Mouse (Mus musculus): ENCODE data around the gene Fgf8. TPM values are rescaled to one million over a fixed set of nuclear protein-coding genes. Genes with fewer than 3 reads are reported as not detected.

Gene Fgf8
- polyA plus RNA-seq (2012; rRNA removed), result 1.4 and 1.5 TPM in 2 replicates

- Histone ChIP-seq H3K4me1 (ENCODE audit: control insufficient read depth, insufficient read depth, low read length) (peaks cover 41% of the 10 kb centered on the region), H3K36me3 (ENCODE audit: control insufficient read depth, insufficient read depth, low read length) (no peaks in the 10 kb centered on the region), H3K4me3 (ENCODE audit: control insufficient read depth, low read depth, low read length) (peak within 1 kb of the TSS; percentile 57), H3K27ac (ENCODE audit: control insufficient read depth, insufficient read depth, low read depth, low read length) (no peak within 1 kb of the TSS), H3K27me3 (ENCODE audit: control insufficient read depth, insufficient read depth, low read length) (peaks cover 3% of the 10 kb centered on the region)
- no peak for TF ChIP-seq CTCF (IDR thresholded peaks at IDR 0.05; ENCODE audit: control insufficient read depth, insufficient read depth, insufficient replicate concordance, low read depth, low read length)
- no peak for TF ChIP-seq POLR2A (IDR thresholded peaks at IDR 0.05; ENCODE audit: control insufficient read depth, low read depth, low read length)
These were observed at the start of gene Fgf8 for GRCm38 (mm10) chr19:45742218-45742983. Fgf8 (minus strand) TSS chr19:45742915.

GRCm38 (mm10) chr19:45792404-45792803 is 49.7 kb upstream of the Fgf8 start:
- H3K4me1 ChIP-seq (ENCODE audit: control insufficient read depth, insufficient read depth, low read length), result peaks cover 16% of the 10 kb centered on the region
- no peaks in the 10 kb centered on the region for H3K36me3 ChIP-seq (ENCODE audit: control insufficient read depth, insufficient read depth, low read length)
- no peaks in the 10 kb centered on the region for H3K27me3 ChIP-seq (ENCODE audit: control insufficient read depth, insufficient read depth, low read length)
- H3K4me3 ChIP-seq (ENCODE audit: control insufficient read depth, low read depth, low read length), result no peak overlapping the region
- TF ChIP-seq CTCF (IDR thresholded peaks at IDR 0.05; ENCODE audit: control insufficient read depth, insufficient read depth, insufficient replicate concordance, low read depth, low read length) (no peak), POLR2A (IDR thresholded peaks at IDR 0.05; ENCODE audit: control insufficient read depth, low read depth, low read length) (no peak)
- H3K27ac ChIP-seq (ENCODE audit: control insufficient read depth, insufficient read depth, low read depth, low read length), result no peak overlapping the region

- Histone ChIP-seq H3K4me3 (ENCODE audit: control insufficient read depth, low read depth, low read length) (no peak overlapping the region), H3K4me1 (ENCODE audit: control insufficient read depth, insufficient read depth, low read length) (peaks cover 4% of the 10 kb centered on the region; the same call in 1 of the 2 replicates), H3K27ac (ENCODE audit: control insufficient read depth, insufficient read depth, low read depth, low read length) (no peak overlapping the region), H3K27me3 (ENCODE audit: control insufficient read depth, insufficient read depth, low read length) (no peaks in the 10 kb centered on the region), H3K36me3 (ENCODE audit: control insufficient read depth, insufficient read depth, low read length) (no peaks in the 10 kb centered on the region)
- TF ChIP-seq POLR2A (IDR thresholded peaks at IDR 0.05; ENCODE audit: control insufficient read depth, low read depth, low read length) (no peak), CTCF (IDR thresholded peaks at IDR 0.05; ENCODE audit: control insufficient read depth, insufficient read depth, insufficient replicate concordance, low read depth, low read length) (no peak)
These were observed 47.5 kb upstream of the Fgf8 start for GRCm38 (mm10) chr19:45789888-45790874.

- Histone ChIP-seq H3K27ac (ENCODE audit: control insufficient read depth, insufficient read depth, low read depth, low read length) (no peak overlapping the region), H3K4me1 (ENCODE audit: control insufficient read depth, insufficient read depth, low read length) (no peaks in the 10 kb centered on the region), H3K36me3 (ENCODE audit: control insufficient read depth, insufficient read depth, low read length) (no peaks in the 10 kb centered on the region), H3K27me3 (ENCODE audit: control insufficient read depth, insufficient read depth, low read length) (no peaks in the 10 kb centered on the region), H3K4me3 (ENCODE audit: control insufficient read depth, low read depth, low read length) (peak overlapping the region; percentile 62)
- TF ChIP-seq POLR2A (IDR thresholded peaks at IDR 0.05; ENCODE audit: control insufficient read depth, low read depth, low read length), result no peak
- TF ChIP-seq CTCF (IDR thresholded peaks at IDR 0.05; ENCODE audit: control insufficient read depth, insufficient read depth, insufficient replicate concordance, low read depth, low read length), result no peak
These were observed 46.6 kb upstream of the Fgf8 start for GRCm38 (mm10) chr19:45789365-45789764.

GRCm38 (mm10) chr19:45788337-45788736 is 45.6 kb upstream of the Fgf8 start:
- Histone ChIP-seq H3K4me3 (ENCODE audit: control insufficient read depth, low read depth, low read length) (peak overlapping the region; percentile 57), H3K36me3 (ENCODE audit: control insufficient read depth, insufficient read depth, low read length) (no peaks in the 10 kb centered on the region), H3K27me3 (ENCODE audit: control insufficient read depth, insufficient read depth, low read length) (no peaks in the 10 kb centered on the region), H3K27ac (ENCODE audit: control insufficient read depth, insufficient read depth, low read depth, low read length) (no peak overlapping the region), H3K4me1 (ENCODE audit: control insufficient read depth, insufficient read depth, low read length) (peaks cover 3% of the 10 kb centered on the region)
- TF ChIP-seq POLR2A (IDR thresholded peaks at IDR 0.05; ENCODE audit: control insufficient read depth, low read depth, low read length) (no peak), CTCF (IDR thresholded peaks at IDR 0.05; ENCODE audit: control insufficient read depth, insufficient read depth, insufficient replicate concordance, low read depth, low read length) (no peak)

- peak overlapping the region; percentile 84 for H3K4me3 ChIP-seq (ENCODE audit: control insufficient read depth, low read depth, low read length)
- TF ChIP-seq CTCF (IDR thresholded peaks at IDR 0.05; ENCODE audit: control insufficient read depth, insufficient read depth, insufficient replicate concordance, low read depth, low read length), result no peak
- peak; percentile 55; the same call in 1 of the 2 replicates for TF ChIP-seq POLR2A (IDR thresholded peaks at IDR 0.05; ENCODE audit: control insufficient read depth, low read depth, low read length)
- peaks cover 3% of the 10 kb centered on the region for H3K4me1 ChIP-seq (ENCODE audit: control insufficient read depth, insufficient read depth, low read length)
- H3K27me3 ChIP-seq (ENCODE audit: control insufficient read depth, insufficient read depth, low read length), result no peaks in the 10 kb centered on the region
- H3K36me3 ChIP-seq (ENCODE audit: control insufficient read depth, insufficient read depth, low read length), result no peaks in the 10 kb centered on the region
- H3K27ac ChIP-seq (ENCODE audit: control insufficient read depth, insufficient read depth, low read depth, low read length), result peak overlapping the region; percentile 75
These were observed 44.7 kb upstream of the Fgf8 start for GRCm38 (mm10) chr19:45787450-45787849.

GRCm38 (mm10) chr19:45785470-45785869 is 42.8 kb upstream of the Fgf8 start:
- TF ChIP-seq CTCF (IDR thresholded peaks at IDR 0.05; ENCODE audit: control insufficient read depth, insufficient read depth, insufficient replicate concordance, low read depth, low read length), result no peak
- no peak for TF ChIP-seq POLR2A (IDR thresholded peaks at IDR 0.05; ENCODE audit: control insufficient read depth, low read depth, low read length)

More at GRCm38 (mm10) chr19:45785470-45785869, 42.8 kb upstream of the Fgf8 start:
- Histone ChIP-seq H3K4me3 (ENCODE audit: control insufficient read depth, low read depth, low read length) (peak overlapping the region; percentile 86), H3K36me3 (ENCODE audit: control insufficient read depth, insufficient read depth, low read length) (peaks cover 2% of the 10 kb centered on the region; the same call in 1 of the 2 replicates), H3K27me3 (ENCODE audit: control insufficient read depth, insufficient read depth, low read length) (no peaks in the 10 kb centered on the region), H3K4me1 (ENCODE audit: control insufficient read depth, insufficient read depth, low read length) (peaks cover 3% of the 10 kb centered on the region), H3K27ac (ENCODE audit: control insufficient read depth, insufficient read depth, low read depth, low read length) (peak overlapping the region; percentile 39)
